Mouse (Mus musculus): Measurements from ENCODE around the gene Nfib. TPM values are rescaled to one million over a fixed set of nuclear protein-coding genes. Genes with fewer than 3 reads are reported as not detected.
A peak's percentile ranks its signal among the peaks of the same experiment; 100 is the strongest.

The Nfib gene
- polyA plus RNA-seq, 1 experiment from 2014 or later = 86.8 TPM

- Histone ChIP-seq H3K4me3 (no peak overlapping the region), H3K9ac (no peak overlapping the region), H3K9me3 (no peaks in the 10 kb centered on the region; the same call in 1 of the 2 replicates), H3K4me2 (replicated peaks) (no peak overlapping the region), H3K4me1 (peaks cover 27% of the 10 kb centered on the region), H3K27me3 (no peaks in the 10 kb centered on the region), H3K27ac (peak overlapping the region; percentile 71), H3K36me3 (no peaks in the 10 kb centered on the region)
- 55% methylated on average over 14 of the region's 14 CpGs for WGBS
- ATAC-seq (ENCODE audit: insufficient number of reproducible peaks, insufficient read depth, low FRiP score, low TSS enrichment) = peak; percentile 20; the same call in 1 of the 2 replicates
Observed at GRCm38 (mm10) chr4:82605034-82605784, 100.3 kb downstream of the Nfib start.

- no peak overlapping the region for H3K4me2 ChIP-seq (replicated peaks)
- H3K9ac ChIP-seq = no peak overlapping the region
- H3K27me3 ChIP-seq = no peaks in the 10 kb centered on the region
- peaks cover 26% of the 10 kb centered on the region for H3K4me1 ChIP-seq
- ATAC-seq (ENCODE audit: insufficient number of reproducible peaks, insufficient read depth, low FRiP score, low TSS enrichment) = peak; percentile 35; the same call in 1 of the 2 replicates
- H3K36me3 ChIP-seq = no peaks in the 10 kb centered on the region
- peak overlapping the region; percentile 71; the same call in 1 of the 2 replicates for H3K27ac ChIP-seq
- 56% methylated on average over 4 of the region's 4 CpGs for WGBS
- H3K4me3 ChIP-seq = no peak overlapping the region
- no peaks in the 10 kb centered on the region; the same call in 1 of the 2 replicates for H3K9me3 ChIP-seq
Observed at GRCm38 (mm10) chr4:82604501-82604900, 101.0 kb downstream of the Nfib start.

- 74% methylated on average over 1 of the region's 1 CpGs for WGBS
- H3K4me1 ChIP-seq = peaks cover 31% of the 10 kb centered on the region
- ATAC-seq (ENCODE audit: insufficient number of reproducible peaks, insufficient read depth, low FRiP score, low TSS enrichment) = no peak
- no peaks in the 10 kb centered on the region; the same call in 1 of the 2 replicates for H3K9me3 ChIP-seq
- no peak overlapping the region for H3K9ac ChIP-seq
- no peak overlapping the region for H3K4me3 ChIP-seq
- H3K4me2 ChIP-seq (replicated peaks) = no peak overlapping the region
- no peaks in the 10 kb centered on the region for H3K27me3 ChIP-seq
- no peak overlapping the region for H3K27ac ChIP-seq
- no peaks in the 10 kb centered on the region for H3K36me3 ChIP-seq
Observed at GRCm38 (mm10) chr4:82600636-82601035, 104.9 kb downstream of the Nfib start.

GRCm38 (mm10) chr4:82598436-82598835, 107.1 kb downstream of the Nfib start:
- no peak overlapping the region for H3K9ac ChIP-seq
- no peak overlapping the region for H3K4me3 ChIP-seq
- H3K36me3 ChIP-seq = no peaks in the 10 kb centered on the region
- peak; percentile 56; the same call in 1 of the 2 replicates for ATAC-seq (ENCODE audit: insufficient number of reproducible peaks, insufficient read depth, low FRiP score, low TSS enrichment)
- H3K4me2 ChIP-seq (replicated peaks) = no peak overlapping the region
- no peaks in the 10 kb centered on the region for H3K27me3 ChIP-seq
- peaks cover 12% of the 10 kb centered on the region for H3K4me1 ChIP-seq
- WGBS = 36% methylated on average over 4 of the region's 4 CpGs
- no peak overlapping the region; the same call in 1 of the 2 replicates for H3K27ac ChIP-seq
- H3K9me3 ChIP-seq = no peaks in the 10 kb centered on the region; the same call in 1 of the 2 replicates

DNA sequence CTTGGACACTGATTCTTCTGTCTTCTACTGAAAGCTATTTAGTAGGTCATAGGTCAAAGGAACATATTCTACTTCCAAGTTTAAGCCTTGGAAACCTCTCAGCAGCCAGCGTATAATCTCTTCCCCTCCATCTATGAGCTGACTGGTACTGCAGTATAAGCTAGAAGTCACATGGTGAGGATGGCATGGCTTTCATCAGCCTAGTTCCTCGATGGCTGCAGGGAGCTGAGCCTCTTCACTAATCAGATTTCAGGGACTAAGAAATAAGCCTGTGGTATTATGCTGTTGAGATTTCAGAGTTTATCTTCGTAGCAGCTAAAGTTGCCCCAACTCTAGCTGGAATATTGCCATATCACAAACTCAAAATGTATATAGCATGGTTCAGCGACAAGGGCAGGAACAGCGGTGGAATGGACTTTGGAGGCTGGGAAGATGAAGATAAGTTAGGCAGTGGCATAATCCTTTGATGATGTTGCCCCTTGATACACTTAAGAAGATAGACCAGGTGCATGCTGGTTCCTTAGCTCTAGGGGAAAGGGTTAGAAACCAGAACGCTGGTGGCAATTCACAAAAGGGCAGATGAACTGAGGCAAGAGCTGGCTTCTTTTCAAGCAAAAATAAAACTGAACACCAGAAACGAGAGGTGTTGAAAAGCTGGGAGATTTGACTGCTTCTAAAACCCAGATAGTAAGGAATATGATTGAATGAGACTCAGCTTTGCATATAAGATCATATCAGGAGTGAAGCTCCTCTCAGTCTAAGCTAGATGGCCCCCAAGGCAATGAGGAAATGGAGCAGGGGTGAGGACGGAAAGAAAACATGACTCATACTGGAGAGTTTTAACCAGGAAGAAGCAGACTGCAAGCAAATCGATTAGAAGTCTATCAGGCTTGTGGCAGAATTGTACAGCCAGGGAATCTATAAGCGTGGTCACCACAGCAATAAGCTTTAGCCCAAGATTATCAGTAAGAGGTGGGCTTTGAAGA, 111.6 kb downstream of the Nfib start:
- Histone ChIP-seq H3K9me3 (no peaks in the 10 kb centered on the region), H3K4me2 (replicated peaks) (no peak overlapping the region), H3K4me3 (no peak overlapping the region), H3K36me3 (no peaks in the 10 kb centered on the region), H3K4me1 (peaks cover 16% of the 10 kb centered on the region), H3K27me3 (peaks cover 3% of the 10 kb centered on the region; the same call in 1 of the 2 replicates), H3K9ac (no peak overlapping the region), H3K27ac (no peak overlapping the region)
- WGBS = 73% methylated on average over 10 of the region's 10 CpGs
- ATAC-seq (ENCODE audit: insufficient number of reproducible peaks, insufficient read depth, low FRiP score, low TSS enrichment) = no peak

GRCm38 (mm10) chr4:82592086-82593030, 113.2 kb downstream of the Nfib start:
- no peaks in the 10 kb centered on the region for H3K9me3 ChIP-seq
- peaks cover 3% of the 10 kb centered on the region; the same call in 1 of the 2 replicates for H3K27me3 ChIP-seq
- no peaks in the 10 kb centered on the region for H3K36me3 ChIP-seq
- H3K9ac ChIP-seq = no peak overlapping the region
- no peak for ATAC-seq (ENCODE audit: insufficient number of reproducible peaks, insufficient read depth, low FRiP score, low TSS enrichment)
- no peak overlapping the region for H3K27ac ChIP-seq
- H3K4me2 ChIP-seq (replicated peaks) = no peak overlapping the region
- 61% methylated on average over 7 of the region's 7 CpGs for WGBS
- H3K4me3 ChIP-seq = no peak overlapping the region
- 0 out of 2 replicates have a peak, but pooled peaks cover 9% of the 10 kb centered on the region for H3K4me1 ChIP-seq

- WGBS = 35% methylated on average over 4 of the region's 4 CpGs
- Histone ChIP-seq H3K36me3 (no peaks in the 10 kb centered on the region), H3K27ac (0 out of 2 replicates have a peak overlapping the region, but pooled peaks have one; percentile 41), H3K4me1 (0 out of 2 replicates have a peak, but pooled peaks cover 10% of the 10 kb centered on the region), H3K9me3 (no peaks in the 10 kb centered on the region), H3K9ac (no peak overlapping the region), H3K4me3 (no peak overlapping the region), H3K4me2 (replicated peaks) (no peak overlapping the region), H3K27me3 (peaks cover 3% of the 10 kb centered on the region; the same call in 1 of the 2 replicates)
- no peak for ATAC-seq (ENCODE audit: insufficient number of reproducible peaks, insufficient read depth, low FRiP score, low TSS enrichment)
Observed at GRCm38 (mm10) chr4:82589345-82589890, 116.1 kb downstream of the Nfib start.

DNA sequence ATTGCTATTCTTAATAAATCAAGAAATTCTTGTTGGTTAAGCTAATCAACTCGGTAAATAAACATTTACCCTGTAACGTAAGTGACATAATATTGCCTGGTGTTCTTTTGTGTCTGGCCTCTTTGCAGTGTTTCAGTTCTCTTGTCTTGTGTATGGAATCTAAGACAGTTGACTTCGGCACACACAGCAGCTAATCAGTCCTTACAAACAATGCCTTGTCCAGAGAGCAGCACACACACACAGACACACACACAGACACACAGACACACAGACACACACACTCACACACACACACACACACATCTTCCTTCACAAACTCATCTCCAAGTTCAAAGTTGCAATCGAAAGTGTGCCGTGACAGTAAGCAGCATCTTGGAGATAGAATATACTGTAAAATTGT, 116.8 kb downstream of the Nfib start:
- no peak overlapping the region for H3K27ac ChIP-seq
- no peak overlapping the region for H3K9ac ChIP-seq
- H3K9me3 ChIP-seq = no peaks in the 10 kb centered on the region
- no peak for ATAC-seq (ENCODE audit: insufficient number of reproducible peaks, insufficient read depth, low FRiP score, low TSS enrichment)
- H3K4me2 ChIP-seq (replicated peaks) = no peak overlapping the region
- H3K36me3 ChIP-seq = no peaks in the 10 kb centered on the region
- no peak overlapping the region for H3K4me3 ChIP-seq
- 0 out of 2 replicates have a peak, but pooled peaks cover 10% of the 10 kb centered on the region for H3K4me1 ChIP-seq
- whole genome bisulfite sequencing = 74% methylated on average over 5 of the region's 5 CpGs
- peaks cover 3% of the 10 kb centered on the region; the same call in 1 of the 2 replicates for H3K27me3 ChIP-seq

- no peak overlapping the region for H3K9ac ChIP-seq
- no peaks in the 10 kb centered on the region for H3K9me3 ChIP-seq
- H3K4me2 ChIP-seq (replicated peaks) = no peak overlapping the region
- no peak overlapping the region for H3K27ac ChIP-seq
- 0 out of 2 replicates have a peak, but pooled peaks cover 10% of the 10 kb centered on the region for H3K4me1 ChIP-seq
- no peak for ATAC-seq (ENCODE audit: insufficient number of reproducible peaks, insufficient read depth, low FRiP score, low TSS enrichment)
- WGBS = 72% methylated on average over 16 of the region's 16 CpGs
- H3K27me3 ChIP-seq = peaks cover 3% of the 10 kb centered on the region; the same call in 1 of the 2 replicates
- no peak overlapping the region for H3K4me3 ChIP-seq
- no peaks in the 10 kb centered on the region for H3K36me3 ChIP-seq
Observed at GRCm38 (mm10) chr4:82587146-82587870, 118.2 kb downstream of the Nfib start.

- no peak for ATAC-seq (ENCODE audit: insufficient number of reproducible peaks, insufficient read depth, low FRiP score, low TSS enrichment)
- Histone ChIP-seq H3K9ac (no peak overlapping the region), H3K27ac (no peak overlapping the region), H3K9me3 (no peaks in the 10 kb centered on the region), H3K4me1 (0 out of 2 replicates have a peak, but pooled peaks cover 10% of the 10 kb centered on the region), H3K27me3 (peaks cover 3% of the 10 kb centered on the region; the same call in 1 of the 2 replicates), H3K4me2 (replicated peaks) (no peak overlapping the region), H3K36me3 (no peaks in the 10 kb centered on the region), H3K4me3 (no peak overlapping the region)
- 90% methylated on average over 5 of the region's 5 CpGs for WGBS
Observed at GRCm38 (mm10) chr4:82586637-82587036, 118.9 kb downstream of the Nfib start.

All from embryonic facial prominence, embryonic 12.5 days (tissue).